Mouse (Mus musculus) stomach, postnatal 0 days (tissue): Measurements from ENCODE around the gene Med22. TPM values are rescaled to one million over a fixed set of nuclear protein-coding genes. Genes with fewer than 3 reads are reported as not detected.
A peak's percentile ranks its signal among the peaks of the same experiment; 100 is the strongest.

Experiments used
- ATAC-seq: fragments of 200-750 bp; cut with Nextera tagmentation; 2 replicates; pipeline ENCODE4 v1.8.0; 2017; ENCODE audit not compliant: low FRiP score, low TSS enrichment
- DNase-seq: peaks from one replicate; pipeline ENCODE4 v3.0.0-alpha.2; 2016; ENCODE audit warnings: low spot score
- H3K27ac ChIP-seq: fragments of 300-500 bp; sonication (generic); replicated peaks from 2 replicates; pipeline ENCODE4 v1.5.1; 2014; ENCODE audit warnings: mild to moderate bottlenecking, control low read depth
- H3K27me3 ChIP-seq: fragments of 300-500 bp; sonication (generic); 2 replicates; pipeline ENCODE4 v1.6.1; 2014; ENCODE audit warnings: low read length; ENCODE audit not compliant: control insufficient read depth, insufficient read depth
- H3K36me3 ChIP-seq: fragments of 300-500 bp; sonication (generic); 2 replicates; pipeline ENCODE4 v1.6.1; 2014; ENCODE audit warnings: low read length, mixed read lengths; ENCODE audit not compliant: control insufficient read depth, insufficient read depth
- H3K4me1 ChIP-seq: fragments of 300-500 bp; sonication (generic); replicated peaks from 2 replicates; pipeline ENCODE4 v1.6.1; 2014; ENCODE audit warnings: antibody characterized with exemption; ENCODE audit not compliant: control insufficient read depth, insufficient read depth
- H3K4me2 ChIP-seq: fragments of 300-500 bp; sonication (generic); replicated peaks from 2 replicates; pipeline ENCODE4 v1.6.1; 2014; ENCODE audit warnings: low read depth, mild to moderate bottlenecking, control low read depth, moderate library complexity
- H3K4me3 ChIP-seq: fragments of 300-500 bp; sonication (generic); 2 replicates; pipeline ENCODE4 v1.5.1; 2014; ENCODE audit warnings: low read depth, low read length, control low read depth
- H3K9ac ChIP-seq: fragments of 300-500 bp; sonication (generic); 2 replicates; pipeline ENCODE4 v1.6.1; 2014; ENCODE audit warnings: mild to moderate bottlenecking, low read length, control low read depth, mixed read lengths
- H3K9me3 ChIP-seq: fragments of 300-500 bp; sonication (generic); 2 replicates; pipeline ENCODE4 v1.6.1; 2016; ENCODE audit warnings: low read length; ENCODE audit not compliant: control insufficient read depth
- CTCF ChIP-seq: IDR thresholded peaks from 2 replicates; pipeline ENCODE4 v1.5.1; 2016; ENCODE audit warnings: antibody characterized with exemption, low read depth, mild to moderate bottlenecking, moderate library complexity
- EP300 ChIP-seq: optimal IDR thresholded peaks from 2 replicates; pipeline ENCODE3; 2016; ENCODE audit warnings: antibody characterized with exemption
- WGBS: fragments of 180-500 bp; shearing (Covaris S2); extraction: QIAGEN DNeasy Blood & Tissue Kit; methylation state at CpG from one replicate; pipeline ENCODE4 v1.1.7; 2014; 5-methylcytosine and 5-hydroxymethylcytosine counted together
- polyA plus RNA-seq: library from polyadenylated mRNA; unstranded; fragments of >200 nt; fragmentation: Nextera tagmentation; extraction: Ambion mirVana; gene quantifications from 2 replicates; pipeline ENCODE4 v1.2.1, GENCODE M21; 2015

Med22 gene
- polyA plus RNA-seq, 1 experiment from 2014 or later, result 22.5 TPM

DNA sequence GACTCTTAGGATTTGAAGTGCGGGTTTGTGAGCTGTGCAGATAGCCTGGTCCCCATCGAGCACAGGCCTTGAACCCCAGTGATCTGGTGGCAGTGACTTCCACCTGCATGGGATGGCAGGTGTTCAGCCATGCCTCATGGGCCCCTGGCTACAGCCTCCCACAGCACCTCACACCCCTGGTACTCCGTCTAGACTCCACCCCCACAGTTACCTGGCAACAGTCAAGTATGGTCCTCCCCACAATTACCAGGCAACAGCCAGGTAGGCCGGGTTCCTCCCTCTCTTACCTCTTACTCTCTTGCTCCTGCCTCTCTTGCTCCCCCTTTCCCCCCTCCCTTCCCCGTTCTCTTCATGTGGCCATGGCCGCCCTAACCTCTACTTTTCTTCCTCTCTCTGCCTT, 39.8 kb downstream of the Med22 start:
- Histone ChIP-seq H3K9me3 (no peaks in the 10 kb centered on the region), H3K9ac (no peak overlapping the region), H3K36me3 (no peaks in the 10 kb centered on the region), H3K4me2 (no peak overlapping the region), H3K27me3 (no peaks in the 10 kb centered on the region), H3K4me3 (no peak overlapping the region), H3K4me1 (no peaks in the 10 kb centered on the region), H3K27ac (no peak overlapping the region)
- TF ChIP-seq CTCF (no peak), EP300 (no peak)
- no peak for DNase-seq
- 65% methylated on average over 6 of the region's 6 CpGs for WGBS
- no peak for ATAC-seq

DNA sequence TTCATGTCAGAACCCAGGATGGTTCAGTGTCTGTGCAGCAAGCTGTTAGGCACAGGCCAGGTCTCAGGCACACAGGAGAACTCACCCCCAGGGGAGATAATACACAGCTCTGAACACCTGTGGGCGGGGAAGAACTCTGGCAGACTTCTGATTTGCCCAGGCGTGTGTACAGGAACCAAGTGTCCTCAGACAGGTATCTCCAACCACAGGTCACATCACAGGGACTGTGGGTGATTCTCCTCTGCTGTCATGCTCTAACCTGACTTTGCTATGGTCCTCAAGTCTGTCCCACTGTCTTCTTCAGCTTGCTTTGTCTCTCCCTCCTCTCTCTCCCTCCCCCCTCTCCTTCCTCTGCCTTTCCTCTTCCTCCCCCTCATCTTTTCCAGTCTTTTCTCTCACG, 45.6 kb downstream of the Med22 start, which contains the start of gene Abo:
Gene Abo (minus strand): TSS at position 101 of the 400 bp plus-strand sequence.
- Histone ChIP-seq H3K4me3 (no peak within 1 kb of the TSS), H3K36me3 (no peaks in the 10 kb centered on the region), H3K9ac (no peak within 1 kb of the TSS), H3K27me3 (no peaks in the 10 kb centered on the region), H3K9me3 (no peaks in the 10 kb centered on the region), H3K27ac (no peak within 1 kb of the TSS), H3K4me2 (no peak within 1 kb of the TSS), H3K4me1 (no peaks in the 10 kb centered on the region)
- DNase-seq (no peak), ATAC-seq (no peak)
- 50% methylated on average over 3 of the region's 3 CpGs for WGBS
- TF ChIP-seq EP300 (no peak), CTCF (no peak)

DNA sequence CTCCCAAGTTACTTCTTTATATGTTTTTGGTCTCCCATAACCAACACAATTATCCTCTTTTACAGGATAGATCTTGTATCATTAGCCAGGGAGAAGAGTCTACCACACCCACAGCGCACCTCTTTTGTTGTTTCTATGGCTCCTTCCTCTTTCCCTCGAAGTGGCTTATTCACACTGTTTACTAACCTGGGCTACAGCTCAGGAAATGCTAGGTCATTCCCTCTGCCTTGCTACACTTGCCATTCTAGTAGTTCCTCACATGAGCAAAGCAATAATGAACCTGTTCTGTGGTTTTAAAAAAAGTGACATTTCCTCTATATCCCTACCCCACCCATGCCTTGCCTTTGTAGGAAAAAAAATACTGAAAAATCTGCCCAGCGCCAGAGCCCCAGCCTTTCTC, 47.6 kb downstream of the Med22 start:
- Histone ChIP-seq H3K27ac (no peak overlapping the region), H3K36me3 (no peaks in the 10 kb centered on the region), H3K4me1 (no peaks in the 10 kb centered on the region), H3K4me3 (no peak overlapping the region), H3K9ac (no peak overlapping the region), H3K4me2 (no peak overlapping the region), H3K9me3 (no peaks in the 10 kb centered on the region), H3K27me3 (no peaks in the 10 kb centered on the region)
- DNase-seq, result no peak
- no peak for TF ChIP-seq CTCF
- no peak for TF ChIP-seq EP300
- peak; percentile 57; the same call in 1 of the 2 replicates for ATAC-seq
- WGBS, result 63% methylated on average over 3 of the region's 3 CpGs

Other genes starting within 250 kb of the Med22 start
- not detected in 2 replicates for gene Lcn4, start 239.4 kb downstream of the Med22 start, polyA plus RNA-seq
- 0.39 TPM in 2 replicates for gene Abo, start 45.7 kb downstream of the Med22 start, polyA plus RNA-seq
- 12.5 and 12.8 TPM in 2 replicates for gene Surf6, start 7.8 kb downstream of the Med22 start, polyA plus RNA-seq
- 477 and 505 TPM in 2 replicates for gene Rpl7a, start 87 bp upstream of the Med22 start, polyA plus RNA-seq
- 26.2 and 26.5 TPM in 2 replicates for gene Surf2, start 5.7 kb upstream of the Med22 start, polyA plus RNA-seq
- 64.7 and 68.2 TPM in 2 replicates for gene Surf1, start 5.9 kb upstream of the Med22 start, polyA plus RNA-seq
- 175 and 183 TPM in 2 replicates for gene Surf4, start 23.3 kb upstream of the Med22 start, polyA plus RNA-seq
- gene Stkld1, start 23.4 kb upstream of the Med22 start, polyA plus RNA-seq, result 0.08 TPM in 1 of 2 replicates, not detected in the other
- 21.7 and 23.0 TPM in 2 replicates for gene Rexo4, start 53.7 kb upstream of the Med22 start, polyA plus RNA-seq
- gene Adamts13, start 62.7 kb upstream of the Med22 start, polyA plus RNA-seq, result 0.05 and 0.10 TPM in 2 replicates
- 35.1 and 37.7 TPM in 2 replicates for gene Cacfd1, start 99.2 kb upstream of the Med22 start, polyA plus RNA-seq
- 2.0 and 2.7 TPM in 2 replicates for gene Slc2a6, start 117.3 kb upstream of the Med22 start, polyA plus RNA-seq
- gene Mymk, start 161.5 kb upstream of the Med22 start, polyA plus RNA-seq, result 0.55 and 1.1 TPM in 2 replicates
- gene Adamtsl2, start 168.7 kb upstream of the Med22 start, polyA plus RNA-seq, result 1.4 and 3.4 TPM in 2 replicates
- 0.07 and 0.13 TPM in 2 replicates for gene Fam163b, start 231.8 kb upstream of the Med22 start, polyA plus RNA-seq